Mouse (Mus musculus) heart, adult 2 months (tissue): ENCODE measurements around the gene Gstm6. TPM values are rescaled to one million over a fixed set of nuclear protein-coding genes. Genes with fewer than 3 reads are reported as not detected.

Experiments used
- DNase-seq, 2 experiments: peaks; one replicate each; pipeline ENCODE4 v3.0.0; 2021
- H3K27ac ChIP-seq: fragments of 200-600 bp; 2 replicates; pipeline ENCODE4 v1.8.1; 2022
- H3K27me3 ChIP-seq: fragments of 200-500 bp; 2 replicates; pipeline ENCODE4 v1.6.1; 2012; ENCODE audit warnings: mild to moderate bottlenecking, low read length, inconsistent platforms, mixed read lengths; ENCODE audit not compliant: control insufficient read depth, insufficient read depth
- H3K36me3 ChIP-seq: fragments of 200-500 bp; 2 replicates; pipeline ENCODE4 v1.6.1; 2012; ENCODE audit warnings: low read length, inconsistent platforms; ENCODE audit not compliant: control insufficient read depth, insufficient read depth
- H3K4me1 ChIP-seq: fragments of 200-500 bp; 2 replicates; pipeline ENCODE4 v1.6.1; 2011; ENCODE audit warnings: low read length; ENCODE audit not compliant: control insufficient read depth, insufficient read depth
- H3K4me3 ChIP-seq: fragments of 200-600 bp; 2 replicates; pipeline ENCODE4 v1.8.1; 2022
- H3K79me2 ChIP-seq: fragments of 200-500 bp; replicated peaks from 2 replicates; pipeline ENCODE4 v1.6.1; 2012; ENCODE audit warnings: mild to moderate bottlenecking, inconsistent platforms, low read length, moderate library complexity, mixed read lengths; ENCODE audit not compliant: control insufficient read depth, insufficient read depth
- H3K9ac ChIP-seq: fragments of 200-500 bp; 2 replicates; pipeline ENCODE4 v1.6.1; 2012; ENCODE audit warnings: low read depth, mild to moderate bottlenecking, control low read depth, inconsistent platforms, low read length, mixed read lengths
- CTCF ChIP-seq: fragments of 200-600 bp; IDR thresholded peaks from 2 replicates; pipeline ENCODE4 v1.8.1; 2022; ENCODE audit warnings: antibody characterized with exemption, mild to moderate bottlenecking, moderate library complexity
- EP300 ChIP-seq: fragments of 200-500 bp; IDR thresholded peaks from 2 replicates; pipeline ENCODE4 v1.6.1; 2011; ENCODE audit warnings: low read depth, low read length, control low read depth; ENCODE audit not compliant: insufficient read depth
- POLR2A ChIP-seq: fragments of 200-500 bp; IDR thresholded peaks from 2 replicates; pipeline ENCODE4 v1.6.1; 2011; ENCODE audit warnings: mild to moderate bottlenecking, low read depth, low read length, control low read depth; ENCODE audit not compliant: insufficient read depth
- WGBS: fragments of 180-500 bp; shearing (Covaris S2); methylation state at CpG from one replicate; pipeline ENCODE4 v1.1.7; 2018; 5-methylcytosine and 5-hydroxymethylcytosine counted together
- intact Hi-C: fragments of 180-260 bp; cut with DNase I; formaldehyde crosslinking; loops from one replicate; pipeline ENCODE4 v1.15.1; 2025
- polyA plus RNA-seq: library from polyadenylated mRNA; depleted of rRNA; stranded (reverse); fragments of >200 nt; gene quantifications from 2 replicates; pipeline ENCODE4 v1.2.3, GENCODE M21; 2012
- total RNA-seq, 2 experiments: library from RNA; stranded (reverse); gene quantifications; 2 replicates each; pipeline ENCODE4 v1.2.3; 2021

Gene Gstm6
- total and polyA plus RNA-seq, 3 experiments = 3.0 to 4.6 (median 3.7) TPM

- intact Hi-C loops = no loop called here
- WGBS = 93% methylated on average over 5 of the region's 5 CpGs
Measured at GRCm38 (mm10) chr3:107920348-107920747, 23.2 kb downstream of the Gstm6 start.

GRCm38 (mm10) chr3:107917783-107918408, 25.7 kb downstream of the Gstm6 start:
- peak in 1 of 2 experiments; percentile 42 for DNase-seq
- WGBS = 59% methylated on average over 7 of the region's 7 CpGs
- TF ChIP-seq EP300 = no peak
- TF ChIP-seq POLR2A = no peak
- TF ChIP-seq CTCF = peak; percentile 88

More at GRCm38 (mm10) chr3:107920348-107920747, 23.2 kb downstream of the Gstm6 start:
- TF ChIP-seq CTCF (no peak), EP300 (no peak), POLR2A (no peak)
- Histone ChIP-seq H3K4me3 (no peak overlapping the region), H3K9ac (no peak overlapping the region), H3K4me1 (no peaks in the 10 kb centered on the region), H3K79me2 (no peaks in the 10 kb centered on the region), H3K36me3 (no peaks in the 10 kb centered on the region), H3K27me3 (no peaks in the 10 kb centered on the region), H3K27ac (no peak overlapping the region)
- no peak for DNase-seq

GRCm38 (mm10) chr3:107917097-107917496, 26.5 kb downstream of the Gstm6 start:
- TF ChIP-seq POLR2A (no peak), EP300 (no peak), CTCF (peak; percentile 53)
- no peak overlapping the region for H3K9ac ChIP-seq
- no peaks in the 10 kb centered on the region for H3K4me1 ChIP-seq
- H3K27ac ChIP-seq = no peak overlapping the region
- WGBS = 79% methylated on average over 3 of the region's 3 CpGs
- intact Hi-C loops = loop anchor here (1.0 kb wide), 1 partner anchor 50 kb away; no protein-coding TSS in a partner anchor
- H3K27me3 ChIP-seq = no peaks in the 10 kb centered on the region
- no peaks in the 10 kb centered on the region for H3K36me3 ChIP-seq
- DNase-seq = no peak
- H3K79me2 ChIP-seq = no peaks in the 10 kb centered on the region
- no peak overlapping the region for H3K4me3 ChIP-seq

More at GRCm38 (mm10) chr3:107917783-107918408, 25.7 kb downstream of the Gstm6 start:
- intact Hi-C loops = loop anchor here (1.0 kb wide), 2 partner anchors 51 to 143 kb away; no protein-coding TSS in a partner anchor
- Histone ChIP-seq H3K27ac (no peak overlapping the region), H3K27me3 (no peaks in the 10 kb centered on the region), H3K4me3 (no peak overlapping the region), H3K36me3 (no peaks in the 10 kb centered on the region), H3K4me1 (no peaks in the 10 kb centered on the region), H3K79me2 (no peaks in the 10 kb centered on the region), H3K9ac (no peak overlapping the region)

- Histone ChIP-seq H3K27me3 (no peaks in the 10 kb centered on the region), H3K36me3 (no peaks in the 10 kb centered on the region), H3K27ac (no peak overlapping the region), H3K79me2 (no peaks in the 10 kb centered on the region), H3K4me1 (no peaks in the 10 kb centered on the region), H3K9ac (no peak overlapping the region), H3K4me3 (no peak overlapping the region)
- WGBS = 77% methylated on average over 15 of the region's 15 CpGs
- no peak for DNase-seq
- intact Hi-C loops = loop anchor here (1.0 kb wide), 1 partner anchor 49 kb away; no protein-coding TSS in a partner anchor
- TF ChIP-seq POLR2A = no peak
- no peak for TF ChIP-seq EP300
- TF ChIP-seq CTCF = no peak
Measured at GRCm38 (mm10) chr3:107916674-107917073, 26.9 kb downstream of the Gstm6 start.

- intact Hi-C loops = no loop called here
- TF ChIP-seq POLR2A (no peak), CTCF (no peak), EP300 (no peak)
- no peak overlapping the region for H3K9ac ChIP-seq
- no peaks in the 10 kb centered on the region for H3K36me3 ChIP-seq
- no peak for DNase-seq
- WGBS = 57% methylated on average over 6 of the region's 6 CpGs
- no peaks in the 10 kb centered on the region for H3K27me3 ChIP-seq
- H3K79me2 ChIP-seq = no peaks in the 10 kb centered on the region
- H3K4me3 ChIP-seq = no peak overlapping the region
- no peaks in the 10 kb centered on the region for H3K4me1 ChIP-seq
- H3K27ac ChIP-seq = no peak overlapping the region
Measured at GRCm38 (mm10) chr3:107905942-107906341, 37.6 kb downstream of the Gstm6 start.

- 54% methylated on average over 11 of the region's 11 CpGs for WGBS
- Histone ChIP-seq H3K79me2 (no peaks in the 10 kb centered on the region), H3K4me3 (no peak overlapping the region), H3K27me3 (no peaks in the 10 kb centered on the region), H3K4me1 (no peaks in the 10 kb centered on the region), H3K36me3 (no peaks in the 10 kb centered on the region), H3K9ac (no peak overlapping the region), H3K27ac (no peak overlapping the region)
- TF ChIP-seq POLR2A (no peak), EP300 (no peak), CTCF (no peak)
- no peak for DNase-seq
- intact Hi-C loops = no loop called here
Measured at GRCm38 (mm10) chr3:107900955-107901673, 42.4 kb downstream of the Gstm6 start.
